Mouse (Mus musculus): ENCODE data around the gene Nt5c3. TPM values are rescaled to one million over a fixed set of nuclear protein-coding genes. Genes with fewer than 3 reads are reported as not detected.
A peak's percentile ranks its signal among the peaks of the same experiment; 100 is the strongest.

Nt5c3 gene
- polyA plus RNA-seq, 1 experiment from 2014 or later = 124 TPM

- peaks cover 5% of the 10 kb centered on the region; the same call in 1 of the 2 replicates for H3K36me3 ChIP-seq (ENCODE audit: control insufficient read depth, insufficient read depth, low read length)
- H3K9ac ChIP-seq (ENCODE audit: low read length) = no peak overlapping the region
- WGBS = 74% methylated on average over 8 of the region's 8 CpGs
- no peak overlapping the region for H3K4me2 ChIP-seq (replicated peaks; ENCODE audit: low read depth)
- no peaks in the 10 kb centered on the region for H3K9me3 ChIP-seq (ENCODE audit: control insufficient read depth, low read length)
- H3K27ac ChIP-seq (replicated peaks) = peak overlapping the region; percentile 25
- peak; percentile 48 for DNase-seq (ENCODE audit: low spot score)
- ATAC-seq (ENCODE audit: low FRiP score, low TSS enrichment) = peak; percentile 91
- no peaks in the 10 kb centered on the region for H3K4me1 ChIP-seq (replicated peaks; ENCODE audit: control insufficient read depth, insufficient read depth)
- TF ChIP-seq EP300 (optimal IDR thresholded peaks at IDR 0.05) (no peak), CTCF (IDR thresholded peaks at IDR 0.05; ENCODE audit: low read depth) (no peak)
- no peaks in the 10 kb centered on the region for H3K27me3 ChIP-seq (ENCODE audit: control insufficient read depth, insufficient read depth, low read length)
- H3K4me3 ChIP-seq (ENCODE audit: low read depth, low read length) = no peak overlapping the region
These were observed 63.4 kb downstream of the Nt5c3 start for GRCm38 (mm10) chr6:56860205-56860848.

GRCm38 (mm10) chr6:56856748-56857147, 67.0 kb downstream of the Nt5c3 start:
- H3K36me3 ChIP-seq (ENCODE audit: control insufficient read depth, insufficient read depth, low read length) = peaks cover 5% of the 10 kb centered on the region; the same call in 1 of the 2 replicates
- H3K4me2 ChIP-seq (replicated peaks; ENCODE audit: low read depth) = no peak overlapping the region

GRCm38 (mm10) chr6:56854803-56855202, 68.9 kb downstream of the Nt5c3 start:
- Histone ChIP-seq H3K36me3 (ENCODE audit: control insufficient read depth, insufficient read depth, low read length) (peaks cover 7% of the 10 kb centered on the region), H3K4me3 (ENCODE audit: low read depth, low read length) (no peak overlapping the region), H3K4me2 (replicated peaks; ENCODE audit: low read depth) (no peak overlapping the region), H3K27me3 (ENCODE audit: control insufficient read depth, insufficient read depth, low read length) (no peaks in the 10 kb centered on the region), H3K4me1 (replicated peaks; ENCODE audit: control insufficient read depth, insufficient read depth) (no peaks in the 10 kb centered on the region), H3K27ac (replicated peaks) (no peak overlapping the region), H3K9me3 (ENCODE audit: control insufficient read depth, low read length) (no peaks in the 10 kb centered on the region), H3K9ac (ENCODE audit: low read length) (no peak overlapping the region)
- DNase-seq (ENCODE audit: low spot score) = no peak
- TF ChIP-seq CTCF (IDR thresholded peaks at IDR 0.05; ENCODE audit: low read depth) (no peak), EP300 (optimal IDR thresholded peaks at IDR 0.05) (no peak)
- 94% methylated on average over 8 of the region's 8 CpGs for WGBS
- ATAC-seq (ENCODE audit: low FRiP score, low TSS enrichment) = no peak

More at GRCm38 (mm10) chr6:56856748-56857147, 67.0 kb downstream of the Nt5c3 start:
- WGBS = 71% methylated on average over 5 of the region's 5 CpGs
- Histone ChIP-seq H3K27me3 (ENCODE audit: control insufficient read depth, insufficient read depth, low read length) (no peaks in the 10 kb centered on the region), H3K4me3 (ENCODE audit: low read depth, low read length) (no peak overlapping the region), H3K27ac (replicated peaks) (0 out of 2 replicates have a peak overlapping the region, but pooled peaks have one; percentile 36), H3K4me1 (replicated peaks; ENCODE audit: control insufficient read depth, insufficient read depth) (no peaks in the 10 kb centered on the region), H3K9ac (ENCODE audit: low read length) (no peak overlapping the region), H3K9me3 (ENCODE audit: control insufficient read depth, low read length) (no peaks in the 10 kb centered on the region)
- peak; percentile 61 for TF ChIP-seq EP300 (optimal IDR thresholded peaks at IDR 0.05)
- no peak for TF ChIP-seq CTCF (IDR thresholded peaks at IDR 0.05; ENCODE audit: low read depth)
- ATAC-seq (ENCODE audit: low FRiP score, low TSS enrichment) (no peak), DNase-seq (ENCODE audit: low spot score) (no peak)

GRCm38 (mm10) chr6:56850315-56850714, 73.4 kb downstream of the Nt5c3 start:
- Histone ChIP-seq H3K27me3 (ENCODE audit: control insufficient read depth, insufficient read depth, low read length) (no peaks in the 10 kb centered on the region), H3K36me3 (ENCODE audit: control insufficient read depth, insufficient read depth, low read length) (peaks cover 3% of the 10 kb centered on the region; the same call in 1 of the 2 replicates), H3K4me2 (replicated peaks; ENCODE audit: low read depth) (no peak overlapping the region), H3K27ac (replicated peaks) (no peak overlapping the region), H3K9me3 (ENCODE audit: control insufficient read depth, low read length) (no peaks in the 10 kb centered on the region), H3K9ac (ENCODE audit: low read length) (no peak overlapping the region), H3K4me1 (replicated peaks; ENCODE audit: control insufficient read depth, insufficient read depth) (no peaks in the 10 kb centered on the region), H3K4me3 (ENCODE audit: low read depth, low read length) (no peak overlapping the region)
- peak; percentile 71 for TF ChIP-seq CTCF (IDR thresholded peaks at IDR 0.05; ENCODE audit: low read depth)
- no peak for TF ChIP-seq EP300 (optimal IDR thresholded peaks at IDR 0.05)
- WGBS = 67% methylated on average over 7 of the region's 7 CpGs
- peak; percentile 34 for DNase-seq (ENCODE audit: low spot score)
- no peak; the same call in 1 of the 2 replicates for ATAC-seq (ENCODE audit: low FRiP score, low TSS enrichment)

- ATAC-seq (ENCODE audit: low FRiP score, low TSS enrichment) (0 out of 2 replicates have a peak, but pooled peaks have one; percentile 18), DNase-seq (ENCODE audit: low spot score) (no peak)
- Histone ChIP-seq H3K27me3 (ENCODE audit: control insufficient read depth, insufficient read depth, low read length) (no peaks in the 10 kb centered on the region), H3K9ac (ENCODE audit: low read length) (no peak overlapping the region), H3K4me3 (ENCODE audit: low read depth, low read length) (no peak overlapping the region), H3K4me1 (replicated peaks; ENCODE audit: control insufficient read depth, insufficient read depth) (no peaks in the 10 kb centered on the region), H3K36me3 (ENCODE audit: control insufficient read depth, insufficient read depth, low read length) (peaks cover 3% of the 10 kb centered on the region), H3K27ac (replicated peaks) (no peak overlapping the region), H3K9me3 (ENCODE audit: control insufficient read depth, low read length) (no peaks in the 10 kb centered on the region), H3K4me2 (replicated peaks; ENCODE audit: low read depth) (no peak overlapping the region)
- WGBS = 65% methylated on average over 3 of the region's 3 CpGs
- no peak for TF ChIP-seq EP300 (optimal IDR thresholded peaks at IDR 0.05)
- TF ChIP-seq CTCF (IDR thresholded peaks at IDR 0.05; ENCODE audit: low read depth) = no peak
These were observed 74.8 kb downstream of the Nt5c3 start for GRCm38 (mm10) chr6:56848974-56849373.

GRCm38 (mm10) chr6:56844365-56844764, 79.4 kb downstream of the Nt5c3 start:
- DNase-seq (ENCODE audit: low spot score) (no peak), ATAC-seq (ENCODE audit: low FRiP score, low TSS enrichment) (no peak)
- Histone ChIP-seq H3K27me3 (ENCODE audit: control insufficient read depth, insufficient read depth, low read length) (no peaks in the 10 kb centered on the region), H3K9me3 (ENCODE audit: control insufficient read depth, low read length) (no peaks in the 10 kb centered on the region), H3K4me2 (replicated peaks; ENCODE audit: low read depth) (no peak overlapping the region), H3K4me1 (replicated peaks; ENCODE audit: control insufficient read depth, insufficient read depth) (no peaks in the 10 kb centered on the region), H3K4me3 (ENCODE audit: low read depth, low read length) (no peak overlapping the region), H3K27ac (replicated peaks) (no peak overlapping the region), H3K36me3 (ENCODE audit: control insufficient read depth, insufficient read depth, low read length) (no peaks in the 10 kb centered on the region; the same call in 1 of the 2 replicates), H3K9ac (ENCODE audit: low read length) (no peak overlapping the region)
- TF ChIP-seq EP300 (optimal IDR thresholded peaks at IDR 0.05) (no peak), CTCF (IDR thresholded peaks at IDR 0.05; ENCODE audit: low read depth) (no peak)
- 97% methylated on average over 2 of the region's 2 CpGs for WGBS
